ENCODE assay signal across 8 mouse cellular contexts in the genomic region with DNA sequence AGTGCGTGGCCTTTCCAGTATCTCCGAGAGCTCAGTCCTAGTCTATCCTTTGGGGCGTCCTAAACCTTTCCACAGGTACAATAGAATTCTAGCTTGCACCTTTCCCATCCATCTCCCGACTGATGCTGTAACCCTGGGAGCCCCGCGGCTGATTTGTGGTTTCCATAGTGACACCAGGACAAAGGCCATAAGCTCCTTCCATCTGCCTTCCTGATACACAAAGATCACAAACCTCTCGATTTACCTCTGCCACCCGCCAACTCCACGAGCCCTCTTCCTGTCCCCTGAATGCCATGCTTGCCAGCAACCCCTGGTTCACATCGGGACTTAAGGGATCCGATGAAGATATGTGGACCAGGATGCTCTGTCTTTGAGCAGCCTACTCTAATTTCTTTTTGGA. TPM values are rescaled to one million over a fixed set of nuclear protein-coding genes. Genes with fewer than 3 reads are reported as not detected.
A peak's percentile ranks its signal among the peaks of the same experiment; 100 is the strongest.
DNase-seq lines count a peak whose midpoint lies in the region; ATAC-seq and TF ChIP-seq lines count a peak whose summit lies in the region.

No protein-coding gene starts in this region.

- H3K36me3 ChIP-seq in lung, embryonic 14.5 days (ENCODE audit: insufficient read depth), result peaks cover 34% of the 10 kb centered on the region
- H3K36me3 ChIP-seq in forebrain, embryonic 10.5 days (replicated peaks), result peaks cover 34% of the 10 kb centered on the region
- H3K36me3 ChIP-seq in kidney, postnatal 0 days (ENCODE audit: insufficient read depth, low read length), result peaks cover 18% of the 10 kb centered on the region
- peaks cover 6% of the 10 kb centered on the region; the same call in 1 of the 2 replicates for H3K36me3 ChIP-seq in neural tube, embryonic 13.5 days
- no peaks in the 10 kb centered on the region for H3K36me3 ChIP-seq in thymus, adult 2 months (ENCODE audit: control insufficient read depth, insufficient read depth, low read length)

- H3K27me3 ChIP-seq in lung, embryonic 14.5 days (ENCODE audit: insufficient read depth, low read length), result no peaks in the 10 kb centered on the region
- no peaks in the 10 kb centered on the region for H3K27me3 ChIP-seq in forebrain, embryonic 10.5 days (ENCODE audit: poor library complexity, severe bottlenecking)
- no peaks in the 10 kb centered on the region for H3K27me3 ChIP-seq in kidney, postnatal 0 days (ENCODE audit: insufficient read depth, low read length)
- no peaks in the 10 kb centered on the region for H3K27me3 ChIP-seq in neural tube, embryonic 13.5 days
- H3K27me3 ChIP-seq in thymus, adult 2 months (ENCODE audit: control insufficient read depth, insufficient read depth, low read length), result no peaks in the 10 kb centered on the region

- no peak for TF ChIP-seq CTCF in lung, embryonic 14.5 days (IDR thresholded peaks at IDR 0.05; ENCODE audit: low read depth)
- no peak for TF ChIP-seq CTCF in kidney, postnatal 0 days (IDR thresholded peaks at IDR 0.05; ENCODE audit: low read depth)
- TF ChIP-seq CTCF in thymus, adult 2 months (IDR thresholded peaks at IDR 0.05; ENCODE audit: borderline replicate concordance, control insufficient read depth, extremely low read depth, insufficient read depth, low read length, poor library complexity), result no peak

- H3K4me3 ChIP-seq in lung, embryonic 14.5 days (ENCODE audit: low read depth, low read length), result 0 out of 2 replicates have a peak overlapping the region, but pooled peaks have one; percentile 41
- peak overlapping the region; percentile 64 for H3K4me3 ChIP-seq in forebrain, embryonic 10.5 days
- peak overlapping the region; percentile 47; the same call in 1 of the 2 replicates for H3K4me3 ChIP-seq in kidney, postnatal 0 days (replicated peaks; ENCODE audit: low read depth, low read length)
- H3K4me3 ChIP-seq in neural tube, embryonic 13.5 days, result peak overlapping the region; percentile 38; the same call in 1 of the 2 replicates
- no peak overlapping the region for H3K4me3 ChIP-seq in thymus, adult 2 months (ENCODE audit: control insufficient read depth, insufficient read depth, low read length)

- TF ChIP-seq POLR2A in thymus, adult 2 months (IDR thresholded peaks at IDR 0.05; ENCODE audit: control insufficient read depth, extremely low read depth, insufficient read depth, low read length, poor library complexity), result no peak

- H3K9me3 ChIP-seq in lung, embryonic 14.5 days (ENCODE audit: low read depth, low read length), result no peaks in the 10 kb centered on the region
- no peaks in the 10 kb centered on the region for H3K9me3 ChIP-seq in forebrain, embryonic 10.5 days
- H3K9me3 ChIP-seq in kidney, postnatal 0 days (replicated peaks; ENCODE audit: low read length), result no peaks in the 10 kb centered on the region
- H3K9me3 ChIP-seq in neural tube, embryonic 13.5 days, result no peaks in the 10 kb centered on the region

- peaks cover 11% of the 10 kb centered on the region for H3K4me1 ChIP-seq in lung, embryonic 14.5 days (ENCODE audit: insufficient read depth)
- H3K4me1 ChIP-seq in forebrain, embryonic 10.5 days, result peaks cover 37% of the 10 kb centered on the region
- H3K4me1 ChIP-seq in kidney, postnatal 0 days (replicated peaks; ENCODE audit: insufficient read depth, low read length), result peaks cover 13% of the 10 kb centered on the region
- H3K4me1 ChIP-seq in neural tube, embryonic 13.5 days (replicated peaks), result peaks cover 27% of the 10 kb centered on the region
- H3K4me1 ChIP-seq in thymus, adult 2 months (replicated peaks; ENCODE audit: control insufficient read depth, insufficient read depth, low read length), result peaks cover 11% of the 10 kb centered on the region

- H3K9ac ChIP-seq in lung, embryonic 14.5 days, result peak overlapping the region; percentile 52; the same call in 1 of the 2 replicates
- H3K9ac ChIP-seq in kidney, postnatal 0 days (ENCODE audit: low read depth, low read length), result 0 out of 2 replicates have a peak overlapping the region, but pooled peaks have one; percentile 31
- no peak overlapping the region for H3K9ac ChIP-seq in neural tube, embryonic 13.5 days

- H3K27ac ChIP-seq in lung, embryonic 14.5 days (ENCODE audit: low read depth), result peak overlapping the region; percentile 93; the same call in 1 of the 2 replicates
- peak overlapping the region; percentile 91 for H3K27ac ChIP-seq in forebrain, embryonic 10.5 days
- peak overlapping the region; percentile 89 for H3K27ac ChIP-seq in kidney, postnatal 0 days
- H3K27ac ChIP-seq in neural tube, embryonic 13.5 days (replicated peaks), result 0 out of 2 replicates have a peak overlapping the region, but pooled peaks have one; percentile 24
- H3K27ac ChIP-seq in thymus, adult 2 months (ENCODE audit: control insufficient read depth, insufficient read depth, low read length), result no peak overlapping the region

- DNase-seq in lung, embryonic 14.5 days, result no peak
- no peak for DNase-seq in lung, adult 18-20 months
- no peak for DNase-seq in forebrain, embryonic 10.5 days (ENCODE audit: extremely low spot score, low spot score)
- DNase-seq in kidney, postnatal 0 days (ENCODE audit: low spot score), result no peak
- no peak for DNase-seq in thymus, adult 2 months
- no peak for DNase-seq in cerebellum, postnatal 36 days
- no peak for DNase-seq in yolk sac, embryonic 10.5 days (ENCODE audit: low spot score)

- ATAC-seq in lung, embryonic 14.5 days (ENCODE audit: insufficient read depth), result peak; percentile 7; the same call in 1 of the 2 replicates
- no peak for ATAC-seq in kidney, postnatal 0 days (replicated peaks; ENCODE audit: low FRiP score, low read depth)
- ATAC-seq in neural tube, embryonic 13.5 days (ENCODE audit: low read depth), result peak; percentile 16; the same call in 1 of the 2 replicates

- H3K4me2 ChIP-seq in lung, embryonic 14.5 days, result peak overlapping the region; percentile 60
- peak overlapping the region; percentile 86 for H3K4me2 ChIP-seq in kidney, postnatal 0 days (ENCODE audit: low read length)
- peak overlapping the region; percentile 57 for H3K4me2 ChIP-seq in neural tube, embryonic 13.5 days

- 25% methylated on average over 11 of the region's 11 CpGs for WGBS in lung, embryonic 14.5 days
- 31% methylated on average over 11 of the region's 11 CpGs for WGBS in forebrain, embryonic 10.5 days
- 33% methylated on average over 11 of the region's 11 CpGs for WGBS in kidney, postnatal 0 days
- 31% methylated on average over 11 of the region's 11 CpGs for WGBS in neural tube, embryonic 13.5 days
- WGBS in thymus, adult 2 months, result 52% methylated on average over 11 of the region's 11 CpGs

RNA-seq across cellular contexts. Expression of gene Lamb2, which starts 0.3 kb away (rescaled TPM):
- 47.9 and 48.6 TPM in 2 replicates for polyA plus RNA-seq in lung, embryonic 14.5 days (2014; fragmentation: Nextera tagmentation; extraction: Ambion mirVana)
- polyA plus RNA-seq in forebrain, embryonic 10.5 days (2016; fragmentation: Nextera tagmentation; extraction: Ambion mirVana), result 34.8 and 40.8 TPM in 2 replicates
- 35.6 and 38.9 TPM in 2 replicates for polyA plus RNA-seq in kidney, postnatal 0 days (2015; fragmentation: Nextera tagmentation; extraction: Ambion mirVana)
- polyA plus RNA-seq in neural tube, embryonic 13.5 days (2015; fragmentation: Nextera tagmentation; extraction: Ambion mirVana), result 20.9 and 21.6 TPM in 2 replicates
- 16.1 and 33.7 TPM in 2 replicates for polyA plus RNA-seq in thymus, adult 2 months (2012; rRNA removed)

RNA-seq across cellular contexts. Expression of gene Usp19, which starts 11.2 kb away (rescaled TPM):
- 56.9 and 63.3 TPM in 2 replicates for polyA plus RNA-seq in lung, embryonic 14.5 days (2014; fragmentation: Nextera tagmentation; extraction: Ambion mirVana)
- 76.1 and 79.9 TPM in 2 replicates for polyA plus RNA-seq in forebrain, embryonic 10.5 days (2016; fragmentation: Nextera tagmentation; extraction: Ambion mirVana)
- 43.8 and 47.4 TPM in 2 replicates for polyA plus RNA-seq in kidney, postnatal 0 days (2015; fragmentation: Nextera tagmentation; extraction: Ambion mirVana)
- 68.3 and 80.2 TPM in 2 replicates for polyA plus RNA-seq in neural tube, embryonic 13.5 days (2015; fragmentation: Nextera tagmentation; extraction: Ambion mirVana)
- 318 and 335 TPM in 2 replicates for polyA plus RNA-seq in thymus, adult 2 months (2012; rRNA removed)

RNA-seq across cellular contexts. Expression of gene Klhdc8b, which starts 17.9 kb away (rescaled TPM):
- 46.4 and 46.7 TPM in 2 replicates for polyA plus RNA-seq in lung, embryonic 14.5 days (2014; fragmentation: Nextera tagmentation; extraction: Ambion mirVana)
- 33.1 and 40.3 TPM in 2 replicates for polyA plus RNA-seq in forebrain, embryonic 10.5 days (2016; fragmentation: Nextera tagmentation; extraction: Ambion mirVana)
- polyA plus RNA-seq in kidney, postnatal 0 days (2015; fragmentation: Nextera tagmentation; extraction: Ambion mirVana), result 31.1 and 33.5 TPM in 2 replicates
- polyA plus RNA-seq in neural tube, embryonic 13.5 days (2015; fragmentation: Nextera tagmentation; extraction: Ambion mirVana), result 68.4 and 86.4 TPM in 2 replicates
- polyA plus RNA-seq in thymus, adult 2 months (2012; rRNA removed), result 16.9 and 21.0 TPM in 2 replicates

RNA-seq across cellular contexts. Expression of gene Ccdc71, which starts 18.9 kb away (rescaled TPM):
- polyA plus RNA-seq in lung, embryonic 14.5 days (2014; fragmentation: Nextera tagmentation; extraction: Ambion mirVana), result 46.7 and 46.9 TPM in 2 replicates
- polyA plus RNA-seq in forebrain, embryonic 10.5 days (2016; fragmentation: Nextera tagmentation; extraction: Ambion mirVana), result 53.6 and 54.1 TPM in 2 replicates
- polyA plus RNA-seq in kidney, postnatal 0 days (2015; fragmentation: Nextera tagmentation; extraction: Ambion mirVana), result 49.5 and 55.3 TPM in 2 replicates
- 55.3 and 57.0 TPM in 2 replicates for polyA plus RNA-seq in neural tube, embryonic 13.5 days (2015; fragmentation: Nextera tagmentation; extraction: Ambion mirVana)
- polyA plus RNA-seq in thymus, adult 2 months (2012; rRNA removed), result 39.6 and 40.2 TPM in 2 replicates

RNA-seq across cellular contexts. Expression of gene Qars, which starts 28.3 kb away (rescaled TPM):
- 97.1 and 97.7 TPM in 2 replicates for polyA plus RNA-seq in lung, embryonic 14.5 days (2014; fragmentation: Nextera tagmentation; extraction: Ambion mirVana)
- 113 and 117 TPM in 2 replicates for polyA plus RNA-seq in forebrain, embryonic 10.5 days (2016; fragmentation: Nextera tagmentation; extraction: Ambion mirVana)
- 87.9 and 94.1 TPM in 2 replicates for polyA plus RNA-seq in kidney, postnatal 0 days (2015; fragmentation: Nextera tagmentation; extraction: Ambion mirVana)
- polyA plus RNA-seq in neural tube, embryonic 13.5 days (2015; fragmentation: Nextera tagmentation; extraction: Ambion mirVana), result 69.1 and 80.0 TPM in 2 replicates
- polyA plus RNA-seq in thymus, adult 2 months (2012; rRNA removed), result 376 and 382 TPM in 2 replicates
